In genomic region chr9:50852634-50853349, GRCm38 (mm10) we compare ENCODE assay signal across 8 mouse cellular contexts. TPM values are rescaled to one million over a fixed set of nuclear protein-coding genes. Genes with fewer than 3 reads are reported as not detected.
DNase-seq lines count a peak whose midpoint lies in the region; ATAC-seq and TF ChIP-seq lines count a peak whose summit lies in the region.

No protein-coding gene starts in this region.

- DNase-seq in heart, adult 8-10 months (ENCODE audit: low spot score) = no peak
- DNase-seq in right cerebral cortex, adult 2 months (ENCODE audit: low spot score in 2 of 2) = peak; percentile 36 to 39
- no peak for DNase-seq in right cerebral cortex, postnatal 25 days
- peak; percentile 53 for DNase-seq in liver, postnatal 0 days
- DNase-seq in left cerebral cortex, adult 8-10 months (ENCODE audit: low spot score in 2 of 2) = no peak
- DNase-seq in left cerebral cortex, adult 2 months (ENCODE audit: extremely low spot score in 1 of 2, low spot score in 2 of 2) = no peak

- peak overlapping the region; percentile 6; the same call in 1 of the 2 replicates for H3K27ac ChIP-seq in heart, embryonic 13.5 days (replicated peaks)
- H3K27ac ChIP-seq in forebrain, embryonic 12.5 days = 0 out of 2 replicates have a peak overlapping the region, but pooled peaks have one; percentile 25
- H3K27ac ChIP-seq in liver, postnatal 0 days (ENCODE audit: low read depth) = peak overlapping the region; percentile 74
- no peak overlapping the region for H3K27ac ChIP-seq in left cerebral cortex, adult 2 months

- peak; percentile 42 for TF ChIP-seq CTCF in liver, postnatal 0 days (IDR thresholded peaks at IDR 0.05; ENCODE audit: low read depth)
- no peak for TF ChIP-seq CTCF in left cerebral cortex, adult 2 months (IDR thresholded peaks at IDR 0.05)

- no peak for TF ChIP-seq EP300 in liver, postnatal 0 days (IDR thresholded peaks at IDR 0.05; ENCODE audit: low read depth)

- H3K9ac ChIP-seq in heart, embryonic 13.5 days = peak overlapping the region; percentile 68
- no peak overlapping the region for H3K9ac ChIP-seq in forebrain, embryonic 12.5 days
- peak overlapping the region; percentile 24; the same call in 1 of the 2 replicates for H3K9ac ChIP-seq in liver, postnatal 0 days (replicated peaks)

- no peak for ATAC-seq in heart, embryonic 13.5 days (ENCODE audit: extremely low read depth, insufficient number of reproducible peaks, low FRiP score, low TSS enrichment)
- ATAC-seq in forebrain, embryonic 12.5 days (ENCODE audit: low FRiP score) = no peak
- ATAC-seq in liver, postnatal 0 days = peak; percentile 17

- intact Hi-C loops in left cerebral cortex, adult 2 months (cut with DNase I) = no loop called here

- peaks cover 57% of the 10 kb centered on the region for H3K4me1 ChIP-seq in heart, embryonic 13.5 days
- peaks cover 22% of the 10 kb centered on the region for H3K4me1 ChIP-seq in forebrain, embryonic 12.5 days
- peaks cover 55% of the 10 kb centered on the region for H3K4me1 ChIP-seq in liver, postnatal 0 days (ENCODE audit: insufficient read depth)

- no peaks in the 10 kb centered on the region for H3K9me3 ChIP-seq in heart, embryonic 13.5 days
- no peaks in the 10 kb centered on the region for H3K9me3 ChIP-seq in forebrain, embryonic 12.5 days
- no peaks in the 10 kb centered on the region for H3K9me3 ChIP-seq in liver, postnatal 0 days (ENCODE audit: low read length)

- H3K27me3 ChIP-seq in heart, embryonic 13.5 days (replicated peaks) = no peaks in the 10 kb centered on the region
- H3K27me3 ChIP-seq in forebrain, embryonic 12.5 days = 0 out of 2 replicates have a peak, but pooled peaks cover 7% of the 10 kb centered on the region
- no peaks in the 10 kb centered on the region for H3K27me3 ChIP-seq in liver, postnatal 0 days (ENCODE audit: insufficient read depth, low read length)

- 47% methylated on average over 17 of the region's 17 CpGs for WGBS in heart, embryonic 13.5 days
- WGBS in forebrain, embryonic 12.5 days = 77% methylated on average over 17 of the region's 17 CpGs
- 60% methylated on average over 17 of the region's 17 CpGs for WGBS in liver, postnatal 0 days (ENCODE audit: insufficient replicate concordance)

- peak overlapping the region; percentile 18 for H3K4me3 ChIP-seq in heart, embryonic 13.5 days
- H3K4me3 ChIP-seq in forebrain, embryonic 12.5 days (replicated peaks) = no peak overlapping the region
- H3K4me3 ChIP-seq in liver, postnatal 0 days (ENCODE audit: low read depth, low read length) = no peak overlapping the region
- no peak overlapping the region for H3K4me3 ChIP-seq in left cerebral cortex, adult 2 months

- peak overlapping the region; percentile 56 for H3K4me2 ChIP-seq in heart, embryonic 13.5 days
- H3K4me2 ChIP-seq in forebrain, embryonic 12.5 days = no peak overlapping the region
- H3K4me2 ChIP-seq in liver, postnatal 0 days (ENCODE audit: low read depth, low read length) = peak overlapping the region; percentile 41

- no peaks in the 10 kb centered on the region for H3K36me3 ChIP-seq in heart, embryonic 13.5 days
- H3K36me3 ChIP-seq in forebrain, embryonic 12.5 days (replicated peaks) = no peaks in the 10 kb centered on the region
- no peaks in the 10 kb centered on the region for H3K36me3 ChIP-seq in liver, postnatal 0 days (replicated peaks; ENCODE audit: insufficient read depth, low read length)

RNA-seq across cellular contexts. Expression of gene Ppp2r1b, which starts 7.7 kb away (rescaled TPM):
- 46.3 and 48.6 TPM in 2 replicates for polyA plus RNA-seq in heart, embryonic 13.5 days (2015; fragmentation: Nextera tagmentation; extraction: Ambion mirVana)
- total RNA-seq in heart, adult 8-10 months (2022) = 10 to 100 TPM in 2 of 4 experiments, 1 to 10 TPM in 2; 6.5 to 11.8 (median 9.8) TPM
- polyA plus RNA-seq in forebrain, embryonic 12.5 days (2016; fragmentation: Nextera tagmentation; extraction: Ambion mirVana) = 109 and 112 TPM in 2 replicates
- polyA plus RNA-seq in liver, postnatal 0 days (2015; fragmentation: Nextera tagmentation; extraction: Ambion mirVana) = 18.8 and 29.0 TPM in 2 replicates
- total RNA-seq in left cerebral cortex, adult 8-10 months (2022) = 10 to 100 TPM; 13.5 to 19.2 (median 16.8) TPM
- 10 to 100 TPM; 21.6 to 28.5 TPM for total RNA-seq in left cerebral cortex, adult 2 months (2021)

Comparison
In these comparisons a context has a peak if more than half of its experiments do, and no peak if none do; other contexts are left out.
1. DNase-seq: peak in right cerebral cortex, adult 2 months (2 of 2) and liver, postnatal 0 days (single experiment); none in heart, adult 8-10 months (single experiment), right cerebral cortex, postnatal 25 days (single experiment), left cerebral cortex, adult 8-10 months (0 of 2) and left cerebral cortex, adult 2 months (0 of 2).